Mouse (Mus musculus) NIH3T3 (cell line): Measurements from ENCODE around the gene Gm7694.

ENCODE experiments used
- DNase-seq: peaks from one replicate; pipeline ENCODE4 v3.0.0-alpha.2; 2012; ENCODE audit warnings: low read depth

The Gm7694 gene

DNA sequence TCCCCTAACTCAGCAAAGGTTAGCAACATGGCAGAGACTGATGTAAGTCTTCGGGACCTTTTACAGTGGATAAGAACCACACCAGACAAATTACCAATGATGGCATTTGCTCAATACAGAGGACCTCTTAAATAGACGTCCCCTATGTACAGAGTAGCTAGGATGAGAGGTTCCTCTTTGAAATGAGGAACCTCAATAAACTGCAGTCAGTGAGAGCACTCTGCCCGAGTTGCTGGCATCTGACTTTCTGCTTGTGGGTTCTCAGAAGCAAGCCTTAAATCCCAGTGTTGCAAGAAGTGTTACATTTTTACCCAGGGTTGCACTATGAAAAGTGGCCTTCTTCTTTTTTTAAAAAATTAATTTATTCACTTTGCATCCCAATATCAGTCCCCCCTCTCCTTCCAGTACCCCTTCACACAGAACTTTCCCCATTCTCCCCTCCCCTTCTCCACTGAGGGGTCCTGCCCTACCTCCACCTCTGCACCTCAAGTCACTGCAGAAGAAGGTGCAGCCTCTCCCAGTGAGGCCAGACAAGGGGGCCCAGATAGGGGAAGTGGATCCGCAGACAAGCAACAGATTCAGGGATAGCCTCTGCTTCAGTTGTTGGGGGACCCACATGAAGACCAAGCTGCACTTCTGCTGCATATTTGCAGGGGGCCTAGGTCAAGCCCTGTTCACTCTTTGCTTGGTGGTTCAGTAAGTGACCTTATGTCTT, 23.6 kb downstream of the Gm7694 start:
- no peak for DNase-seq

GRCm38 (mm10) chr1:170277016-170277415, 29.1 kb downstream of the Gm7694 start, which contains the start of gene Sh2d1b1:
Gene Sh2d1b1, plus strand, starts transcription at chr1:170277320.
- no peak for DNase-seq

DNA sequence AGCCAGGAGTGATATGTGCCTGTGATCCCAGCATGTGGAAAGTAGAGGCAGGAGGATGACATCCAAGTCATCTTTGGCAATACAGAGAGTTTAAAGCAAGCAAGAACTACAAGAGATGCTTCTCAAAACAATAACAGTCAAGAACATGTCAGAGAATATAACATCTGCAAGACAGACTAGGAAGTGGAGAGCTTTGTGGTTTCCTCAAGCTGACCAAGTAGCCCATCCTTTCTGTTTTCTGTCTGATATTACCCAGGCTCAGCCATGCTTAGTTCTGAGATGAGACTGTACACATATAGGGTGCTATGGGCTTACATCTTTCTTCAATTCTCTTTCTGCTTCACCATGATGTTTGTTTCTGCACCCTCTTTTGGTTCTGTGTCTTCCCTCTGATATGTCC, 32.9 kb downstream of the Gm7694 start:
- DNase-seq = no peak

GRCm38 (mm10) chr1:170270696-170271095, 35.4 kb downstream of the Gm7694 start:
- DNase-seq = no peak

DNA sequence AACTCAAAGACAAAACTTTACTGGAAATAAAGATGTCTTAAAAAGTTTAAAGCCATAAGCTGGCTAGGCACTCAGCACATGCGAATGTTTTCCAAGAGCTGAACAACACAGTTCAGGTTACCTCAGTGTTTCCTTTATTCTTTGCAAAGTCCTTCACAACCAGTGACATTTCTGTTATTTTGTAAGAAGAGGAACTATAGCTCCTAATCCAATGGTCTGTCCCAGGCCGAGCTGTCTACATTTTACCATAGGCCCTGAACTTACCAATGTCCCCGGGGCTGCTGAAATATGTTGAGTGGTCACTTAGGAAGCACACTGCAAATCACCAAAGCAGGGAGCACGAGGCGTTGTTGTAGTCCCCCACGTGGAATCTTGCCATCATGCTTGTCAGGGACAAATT, 35.9 kb downstream of the Gm7694 start:
- no peak for DNase-seq

DNA sequence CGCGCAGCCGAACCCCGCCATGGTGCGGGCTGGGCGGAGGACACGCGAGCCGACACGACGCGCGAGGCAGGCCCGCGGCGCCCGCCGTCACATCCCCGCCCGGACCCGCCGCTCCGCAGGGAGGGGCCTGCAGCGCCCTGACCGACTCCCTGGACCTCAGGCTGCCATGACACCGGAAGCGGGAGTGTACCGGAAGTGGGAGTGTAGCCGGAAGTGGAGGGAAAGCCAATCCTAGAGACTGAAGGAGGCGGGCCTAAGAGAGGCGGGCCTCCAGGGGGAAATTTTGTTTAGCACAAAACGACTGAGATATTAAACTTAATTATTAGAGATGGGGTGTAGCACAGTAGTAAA, 50.6 kb downstream of the Gm7694 start:
- DNase-seq = peak; percentile 80

DNA sequence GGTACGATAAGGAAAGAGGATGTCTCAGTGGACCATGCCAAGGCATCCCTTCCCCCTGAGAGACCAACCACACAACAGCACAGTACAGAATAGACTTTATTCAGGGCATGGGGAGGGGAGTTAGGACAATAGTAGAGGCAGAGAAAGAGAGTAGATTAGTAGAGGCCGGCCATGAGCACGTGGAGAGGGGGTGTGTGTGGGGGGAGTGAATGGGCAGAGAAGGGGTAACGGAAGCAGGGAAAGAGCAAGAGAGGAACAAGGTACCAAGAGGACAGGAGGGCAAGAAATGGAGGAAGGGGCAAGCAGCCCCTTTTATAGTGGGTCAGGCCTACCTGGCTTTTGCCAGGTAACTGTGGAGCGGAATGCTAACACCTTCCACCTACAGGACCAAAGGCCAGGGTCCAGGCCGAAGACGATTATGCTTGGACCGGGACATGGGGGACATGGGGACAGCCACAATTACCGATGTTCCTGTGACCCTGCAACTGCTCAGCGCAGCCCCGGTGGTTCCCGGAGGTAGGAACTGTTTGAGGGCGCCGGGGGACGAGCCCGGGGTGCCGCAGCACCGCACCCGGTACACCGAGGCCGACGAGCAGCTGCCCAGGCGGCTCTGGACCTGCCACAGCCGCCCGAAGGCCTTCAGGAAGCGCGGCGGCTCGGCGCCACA, 51.1 kb downstream of the Gm7694 start:
- no peak for DNase-seq
